Mouse (Mus musculus) lung, postnatal 0 days (tissue): ENCODE measurements around the gene Syf2.

Experiments used
- CTCF ChIP-seq: IDR thresholded peaks from 2 replicates; pipeline ENCODE4 v1.5.1; 2016; ENCODE audit warnings: antibody characterized with exemption, mild to moderate bottlenecking
- EP300 ChIP-seq: IDR thresholded peaks from 2 replicates; pipeline ENCODE4 v1.6.1; 2016; ENCODE audit warnings: antibody characterized with exemption, mild to moderate bottlenecking, control low read depth

- no peak for TF ChIP-seq CTCF
- TF ChIP-seq EP300, result no peak
Measured at GRCm38 (mm10) chr4:134954461-134954860, 23.8 kb downstream of the Syf2 start.
